Mouse (Mus musculus): Measurements from ENCODE around the gene Pcyt1a. TPM values are rescaled to one million over a fixed set of nuclear protein-coding genes. Genes with fewer than 3 reads are reported as not detected.

Pcyt1a gene
- total RNA-seq (2014; rRNA removed) (56.1 and 56.6 TPM in 2 replicates), polyA plus RNA-seq (2012; rRNA removed) (28.6 and 39.1 TPM in 2 replicates)

DNA sequence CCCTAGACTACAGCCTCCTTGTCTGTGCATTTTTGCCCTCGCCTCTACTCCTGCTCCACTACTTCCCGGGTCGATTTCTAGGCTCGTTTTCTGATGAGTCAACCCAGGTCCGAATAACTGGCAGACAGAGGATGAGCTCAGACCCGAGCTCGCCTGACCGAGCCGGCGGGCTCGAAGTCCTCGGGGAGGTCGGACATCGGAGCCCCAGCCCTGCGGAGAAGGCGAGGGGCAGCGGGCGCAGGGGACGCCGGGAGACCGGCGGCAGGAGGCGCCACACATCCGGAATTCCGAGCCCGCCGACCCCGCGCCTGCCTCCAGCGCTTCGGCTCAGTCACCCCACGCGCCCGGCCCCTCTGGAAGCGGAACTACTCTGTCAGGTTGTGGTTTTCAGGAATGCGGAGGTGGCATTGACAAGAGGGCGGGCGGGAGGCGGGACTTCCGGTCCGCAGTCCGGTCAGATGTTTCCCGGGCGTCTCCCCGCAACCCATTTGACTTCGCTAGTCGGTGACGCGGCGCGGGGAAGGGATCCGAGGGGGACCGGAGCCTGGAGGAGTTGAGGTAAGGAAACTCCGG, at the start of gene Pcyt1a:
Gene Pcyt1a (plus strand): TSS at position 448 of the 573 bp plus-strand sequence.
- Histone ChIP-seq H3K4me1 (ENCODE audit: control insufficient read depth, insufficient read depth, low read length) (peaks cover 10% of the 10 kb centered on the region), H3K9ac (ENCODE audit: low read depth, low read length) (peak within 1 kb of the TSS; percentile 93), H3K27ac (replicated peaks; ENCODE audit: insufficient read depth, low read depth, low read length) (peak within 1 kb of the TSS; percentile 95), H3K27me3 (ENCODE audit: control insufficient read depth, insufficient read depth, low read length) (no peaks in the 10 kb centered on the region), H3K79me2 (ENCODE audit: control insufficient read depth, insufficient read depth, low read length) (peaks cover 3% of the 10 kb centered on the region; the same call in 1 of the 2 replicates), H3K4me3 (ENCODE audit: insufficient read depth, low read depth, low read length) (peak within 1 kb of the TSS; percentile 88), H3K36me3 (ENCODE audit: control insufficient read depth, insufficient read depth, low read length) (no peaks in the 10 kb centered on the region)
- under 1% methylated on average over 54 of the region's 54 CpGs for WGBS
- peak; percentile 21; the same call in 1 of the 2 replicates for TF ChIP-seq CTCF (IDR thresholded peaks at IDR 0.05; ENCODE audit: low read depth, low read length)
- peak; percentile 85; the same call in 1 of the 2 replicates for TF ChIP-seq POLR2A (IDR thresholded peaks at IDR 0.05; ENCODE audit: extremely low read depth, insufficient read depth, low read length)
- peak; percentile 87 for DNase-seq (ENCODE audit: extremely low read depth, low read depth, low spot score)

DNA sequence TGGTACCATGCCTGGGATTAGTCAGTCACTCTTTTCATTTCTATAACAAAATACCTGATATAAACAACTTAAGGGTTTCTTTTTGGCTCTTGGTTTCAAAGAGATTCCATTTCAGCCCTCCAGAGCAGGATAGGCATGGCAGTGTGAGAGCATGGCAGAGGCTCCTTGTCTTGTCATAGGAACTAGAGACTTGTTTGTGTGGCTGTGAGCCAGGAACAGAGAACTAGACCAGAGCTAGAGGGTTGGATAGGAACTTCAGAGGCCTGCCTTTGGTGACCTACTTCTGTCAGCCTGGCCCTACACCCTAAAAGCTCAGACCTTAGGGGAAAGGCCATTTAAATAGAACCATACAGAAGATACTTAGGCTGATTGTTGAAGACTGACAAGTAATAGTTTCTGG, 47.8 kb upstream of the Pcyt1a start:
- H3K27me3 ChIP-seq (ENCODE audit: control insufficient read depth, insufficient read depth, low read length), result no peaks in the 10 kb centered on the region
- peaks cover 56% of the 10 kb centered on the region for H3K36me3 ChIP-seq (ENCODE audit: control insufficient read depth, insufficient read depth, low read length)
- no peak overlapping the region for H3K27ac ChIP-seq (replicated peaks; ENCODE audit: insufficient read depth, low read depth, low read length)
- H3K4me3 ChIP-seq (ENCODE audit: insufficient read depth, low read depth, low read length), result no peak overlapping the region
- TF ChIP-seq CTCF (IDR thresholded peaks at IDR 0.05; ENCODE audit: low read depth, low read length) (no peak), POLR2A (IDR thresholded peaks at IDR 0.05; ENCODE audit: extremely low read depth, insufficient read depth, low read length) (no peak)
- H3K79me2 ChIP-seq (ENCODE audit: control insufficient read depth, insufficient read depth, low read length), result no peaks in the 10 kb centered on the region
- no peak for DNase-seq (ENCODE audit: extremely low read depth, low read depth, low spot score)
- H3K9ac ChIP-seq (ENCODE audit: low read depth, low read length), result no peak overlapping the region
- no peaks in the 10 kb centered on the region for H3K4me1 ChIP-seq (ENCODE audit: control insufficient read depth, insufficient read depth, low read length)

DNA sequence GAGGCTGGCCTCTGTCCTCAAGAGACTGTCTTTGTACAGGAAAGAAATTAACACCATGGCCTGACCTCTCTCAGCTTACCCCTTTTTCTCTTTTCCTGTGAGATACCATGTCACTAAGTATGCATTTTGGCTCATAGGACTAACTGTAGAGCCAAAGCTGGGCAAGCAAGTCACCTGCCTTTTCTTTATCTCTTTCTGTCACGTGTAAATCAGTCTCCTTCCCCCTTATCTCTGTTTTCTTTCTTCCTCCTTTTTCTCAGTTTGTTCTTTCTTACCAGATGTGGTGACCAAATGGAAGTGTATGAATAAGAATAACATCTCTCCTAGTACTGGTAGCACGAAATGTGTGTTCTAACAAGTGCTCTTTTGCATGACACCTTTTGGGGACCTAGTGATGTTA, 45.8 kb upstream of the Pcyt1a start:
- Histone ChIP-seq H3K9ac (ENCODE audit: low read depth, low read length) (no peak overlapping the region), H3K27me3 (ENCODE audit: control insufficient read depth, insufficient read depth, low read length) (no peaks in the 10 kb centered on the region), H3K4me3 (ENCODE audit: insufficient read depth, low read depth, low read length) (no peak overlapping the region), H3K79me2 (ENCODE audit: control insufficient read depth, insufficient read depth, low read length) (no peaks in the 10 kb centered on the region), H3K4me1 (ENCODE audit: control insufficient read depth, insufficient read depth, low read length) (no peaks in the 10 kb centered on the region), H3K27ac (replicated peaks; ENCODE audit: insufficient read depth, low read depth, low read length) (no peak overlapping the region), H3K36me3 (ENCODE audit: control insufficient read depth, insufficient read depth, low read length) (peaks cover 43% of the 10 kb centered on the region)
- 79% methylated on average over 2 of the region's 2 CpGs for WGBS
- DNase-seq (ENCODE audit: extremely low read depth, low read depth, low spot score), result no peak
- no peak for TF ChIP-seq CTCF (IDR thresholded peaks at IDR 0.05; ENCODE audit: low read depth, low read length)
- no peak for TF ChIP-seq POLR2A (IDR thresholded peaks at IDR 0.05; ENCODE audit: extremely low read depth, insufficient read depth, low read length)

DNA sequence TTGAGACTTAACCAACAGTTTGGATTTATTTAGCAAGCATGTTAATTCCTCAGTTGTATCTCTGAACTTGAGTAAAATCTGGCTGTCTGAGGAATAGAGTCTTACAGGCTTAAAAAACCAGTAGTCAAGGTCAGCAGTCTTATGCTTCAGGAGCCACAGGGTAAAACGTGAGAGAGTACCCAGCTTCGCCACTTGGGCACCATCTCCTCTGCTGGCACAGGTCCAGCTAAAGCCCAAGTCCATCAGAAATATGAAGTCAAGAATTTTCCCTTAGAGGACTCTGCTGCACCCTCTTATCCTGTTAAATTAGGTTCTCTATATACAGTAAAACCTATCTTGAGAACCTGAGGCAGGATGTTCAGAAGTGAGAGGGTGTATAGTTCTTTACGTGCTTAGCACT, 43.9 kb upstream of the Pcyt1a start:
- WGBS, result 85% methylated on average over 3 of the region's 3 CpGs
- H3K36me3 ChIP-seq (ENCODE audit: control insufficient read depth, insufficient read depth, low read length), result peaks cover 36% of the 10 kb centered on the region

DNA sequence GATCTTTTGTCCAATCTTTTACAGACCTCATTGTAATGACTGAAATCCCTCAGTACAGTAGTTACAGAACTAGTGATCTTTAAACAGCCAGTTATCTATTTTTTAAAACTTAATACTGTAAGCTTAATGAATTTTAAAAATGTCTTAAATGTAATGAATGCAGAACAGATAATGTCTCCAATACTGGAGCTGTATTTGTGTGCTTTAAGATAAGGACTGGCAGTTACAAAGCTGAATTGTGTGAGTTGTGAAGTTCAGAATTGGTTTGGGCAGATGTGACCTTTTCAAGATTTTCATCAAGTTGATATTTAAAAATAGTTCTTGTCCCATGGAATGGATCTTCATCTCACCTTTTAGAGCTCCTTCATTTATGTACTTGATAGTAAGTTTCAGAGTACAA, 41.7 kb upstream of the Pcyt1a start:
- no peaks in the 10 kb centered on the region for H3K27me3 ChIP-seq (ENCODE audit: control insufficient read depth, insufficient read depth, low read length)
- H3K4me1 ChIP-seq (ENCODE audit: control insufficient read depth, insufficient read depth, low read length), result no peaks in the 10 kb centered on the region
- H3K9ac ChIP-seq (ENCODE audit: low read depth, low read length), result no peak overlapping the region
- no peak overlapping the region for H3K27ac ChIP-seq (replicated peaks; ENCODE audit: insufficient read depth, low read depth, low read length)
- peaks cover 27% of the 10 kb centered on the region for H3K36me3 ChIP-seq (ENCODE audit: control insufficient read depth, insufficient read depth, low read length)
- TF ChIP-seq CTCF (IDR thresholded peaks at IDR 0.05; ENCODE audit: low read depth, low read length) (no peak), POLR2A (IDR thresholded peaks at IDR 0.05; ENCODE audit: extremely low read depth, insufficient read depth, low read length) (no peak)
- no peak for DNase-seq (ENCODE audit: extremely low read depth, low read depth, low spot score)
- no peak overlapping the region for H3K4me3 ChIP-seq (ENCODE audit: insufficient read depth, low read depth, low read length)
- no peaks in the 10 kb centered on the region for H3K79me2 ChIP-seq (ENCODE audit: control insufficient read depth, insufficient read depth, low read length)

More for the DNA sequence above, 43.9 kb upstream of the Pcyt1a start:
- Histone ChIP-seq H3K27ac (replicated peaks; ENCODE audit: insufficient read depth, low read depth, low read length) (no peak overlapping the region), H3K4me1 (ENCODE audit: control insufficient read depth, insufficient read depth, low read length) (no peaks in the 10 kb centered on the region), H3K79me2 (ENCODE audit: control insufficient read depth, insufficient read depth, low read length) (no peaks in the 10 kb centered on the region), H3K27me3 (ENCODE audit: control insufficient read depth, insufficient read depth, low read length) (no peaks in the 10 kb centered on the region), H3K9ac (ENCODE audit: low read depth, low read length) (no peak overlapping the region), H3K4me3 (ENCODE audit: insufficient read depth, low read depth, low read length) (no peak overlapping the region)
- no peak for DNase-seq (ENCODE audit: extremely low read depth, low read depth, low spot score)
- TF ChIP-seq CTCF (IDR thresholded peaks at IDR 0.05; ENCODE audit: low read depth, low read length) (no peak), POLR2A (IDR thresholded peaks at IDR 0.05; ENCODE audit: extremely low read depth, insufficient read depth, low read length) (no peak)

DNA sequence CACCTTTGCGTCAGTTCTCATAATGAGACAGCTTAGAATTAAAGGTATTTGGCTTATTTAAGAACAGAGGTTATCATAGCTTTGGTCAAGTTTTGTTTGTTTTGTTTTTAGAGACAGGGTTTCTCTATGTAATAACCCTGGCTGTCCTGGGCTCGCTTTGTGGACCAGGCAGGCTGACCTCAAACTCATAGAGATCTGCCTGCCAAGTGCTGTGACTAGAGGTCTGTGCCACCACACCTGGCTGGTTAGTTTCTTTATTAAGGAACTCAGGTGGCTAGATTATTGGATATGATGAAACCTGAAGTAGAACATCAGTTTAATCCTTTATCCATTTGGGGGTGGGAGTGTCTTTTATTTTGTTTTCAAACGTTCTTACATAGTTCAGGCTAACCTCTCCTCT, 40.9 kb upstream of the Pcyt1a start:
- WGBS, result 25% methylated on average over 3 of the region's 3 CpGs
- Histone ChIP-seq H3K9ac (ENCODE audit: low read depth, low read length) (no peak overlapping the region), H3K36me3 (ENCODE audit: control insufficient read depth, insufficient read depth, low read length) (peaks cover 24% of the 10 kb centered on the region), H3K4me3 (ENCODE audit: insufficient read depth, low read depth, low read length) (no peak overlapping the region), H3K4me1 (ENCODE audit: control insufficient read depth, insufficient read depth, low read length) (no peaks in the 10 kb centered on the region), H3K27me3 (ENCODE audit: control insufficient read depth, insufficient read depth, low read length) (no peaks in the 10 kb centered on the region), H3K27ac (replicated peaks; ENCODE audit: insufficient read depth, low read depth, low read length) (no peak overlapping the region), H3K79me2 (ENCODE audit: control insufficient read depth, insufficient read depth, low read length) (no peaks in the 10 kb centered on the region)
- TF ChIP-seq POLR2A (IDR thresholded peaks at IDR 0.05; ENCODE audit: extremely low read depth, insufficient read depth, low read length), result no peak
- TF ChIP-seq CTCF (IDR thresholded peaks at IDR 0.05; ENCODE audit: low read depth, low read length), result no peak
- peak; percentile 68 for DNase-seq (ENCODE audit: extremely low read depth, low read depth, low spot score)

All from liver, adult 2 months (tissue).